Mouse (Mus musculus) CD4-positive, CD25-positive, alpha-beta regulatory T cell, adult 9 weeks (primary cell): ENCODE results near the gene Morn4. TPM values are rescaled to one million over a fixed set of nuclear protein-coding genes. Genes with fewer than 3 reads are reported as not detected.

Experiments
- polyA plus RNA-seq: library from polyadenylated mRNA; unstranded; fragments of 100-300 nt; shearing (Covaris generic); gene quantifications from one replicate; pipeline ENCODE4 v1.2.1, GENCODE M21; 2017

Morn4 gene
- polyA plus RNA-seq = 0.76 TPM

GRCm38 (mm10) chr19:42086166-42086565 lies at the start of gene Morn4:
Gene Morn4 (minus strand): TSS chr19:42086357.

GRCm38 (mm10) chr19:42128787-42129508 lies 42.8 kb upstream of the Morn4 start, which contains the start of gene Avpi1:
Gene Avpi1 (minus strand): TSS chr19:42129059.

GRCm38 (mm10) chr19:42089748-42090595 lies 3.8 kb upstream of the Morn4 start, which contains the start of gene Pi4k2a:
Gene Pi4k2a (plus strand): TSS chr19:42090470.

GRCm38 (mm10) chr19:42051948-42052347 lies 34.2 kb downstream of the Morn4 start, which contains the start of gene 4933411K16Rik:
Gene 4933411K16Rik (plus strand): TSS chr19:42052248.

GRCm38 (mm10) chr19:42045269-42046102 lies 40.7 kb downstream of the Morn4 start, which contains the start of gene Hoga1:
Gene Hoga1 (plus strand): TSS chr19:42045610.

GRCm38 (mm10) chr19:42035456-42036248 lies 50.5 kb downstream of the Morn4 start, which contains the start of gene Ankrd2:
Gene Ankrd2 (plus strand): TSS chr19:42036000.

Other genes with a start within 250 kb of the Morn4 start
- gene Frat2, start 238.2 kb downstream of the Morn4 start, polyA plus RNA-seq = 0.55 TPM
- 24.3 TPM for gene Rrp12, start 190.2 kb downstream of the Morn4 start, polyA plus RNA-seq
- gene Pgam1, start 174.4 kb downstream of the Morn4 start, polyA plus RNA-seq = 140 TPM
- 102 TPM for gene Exosc1, start 152.9 kb downstream of the Morn4 start, polyA plus RNA-seq
- gene Zdhhc16, start 152.9 kb downstream of the Morn4 start, polyA plus RNA-seq = 74.9 TPM
- 94.0 TPM for gene Mms19, start 105.2 kb downstream of the Morn4 start, polyA plus RNA-seq
- 4.8 TPM for gene Ubtd1, start 104.6 kb downstream of the Morn4 start, polyA plus RNA-seq
- not detected for gene Ankrd2, start 50.4 kb downstream of the Morn4 start, polyA plus RNA-seq
- not detected for gene Hoga1, start 40.7 kb downstream of the Morn4 start, polyA plus RNA-seq
- not detected for gene 4933411K16Rik, start 34.1 kb downstream of the Morn4 start, polyA plus RNA-seq
- gene Pi4k2a, start 4.1 kb upstream of the Morn4 start, polyA plus RNA-seq = 3.6 TPM
- gene Avpi1, start 42.7 kb upstream of the Morn4 start, polyA plus RNA-seq = 6.5 TPM
- 3.0 TPM for gene Marveld1, start 61.0 kb upstream of the Morn4 start, polyA plus RNA-seq
- 72.8 TPM for gene Zfyve27, start 77.6 kb upstream of the Morn4 start, polyA plus RNA-seq
- gene Sfrp5, start 115.9 kb upstream of the Morn4 start, polyA plus RNA-seq = not detected
- gene Golga7b, start 161.2 kb upstream of the Morn4 start, polyA plus RNA-seq = not detected